Mouse (Mus musculus): ENCODE data around the gene Polr3h. TPM values are rescaled to one million over a fixed set of nuclear protein-coding genes. Genes with fewer than 3 reads are reported as not detected.

Polr3h gene
- total and polyA plus RNA-seq, 2 experiments from 2014 or later = 49.5 to 77.0 TPM

GRCm38 (mm10) chr15:81954151-81954583 lies 28.1 kb upstream of the Polr3h start:
- H3K9ac ChIP-seq (replicated peaks; ENCODE audit: low read length, poor library complexity, severe bottlenecking) = no peak overlapping the region
- ATAC-seq (ENCODE audit: low FRiP score) (no peak), DNase-seq (ENCODE audit: low spot score) (no peak)
- H3K9me3 ChIP-seq (ENCODE audit: low read length) = no peaks in the 10 kb centered on the region
- H3K36me3 ChIP-seq (ENCODE audit: insufficient read depth, low read length) = peaks cover 52% of the 10 kb centered on the region
- H3K27ac ChIP-seq (ENCODE audit: low read depth, low read length) = no peak overlapping the region
- no peak overlapping the region for H3K4me3 ChIP-seq (ENCODE audit: low read depth, low read length)
- TF ChIP-seq CTCF (IDR thresholded peaks at IDR 0.05) = no peak
- no peak overlapping the region for H3K4me2 ChIP-seq (ENCODE audit: low read depth, low read length, poor library complexity, severe bottlenecking)
- WGBS = 97% methylated on average over 9 of the region's 9 CpGs
- no peaks in the 10 kb centered on the region for H3K4me1 ChIP-seq (ENCODE audit: insufficient read depth, low read length)
- no peaks in the 10 kb centered on the region for H3K27me3 ChIP-seq (ENCODE audit: insufficient read depth, low read length)

DNA sequence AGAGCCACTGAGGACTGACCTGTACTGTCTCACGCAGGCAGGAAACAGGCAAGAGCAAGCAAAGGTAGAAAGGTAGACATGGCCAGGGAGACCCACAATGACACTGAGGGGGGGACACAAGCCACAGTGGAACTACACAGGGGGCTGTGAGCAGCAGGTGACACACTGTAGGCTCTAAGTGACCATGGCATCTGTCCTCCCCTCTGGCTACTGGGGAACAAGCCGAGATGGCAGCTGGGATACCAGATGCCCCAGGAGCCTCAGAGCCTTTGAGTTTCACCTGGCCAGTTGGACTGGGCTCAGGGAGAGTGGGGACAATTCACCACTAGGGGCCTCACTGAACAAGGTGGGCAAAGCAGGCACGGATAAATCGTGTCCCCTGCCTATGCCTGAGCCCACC lies 26.3 kb upstream of the Polr3h start:
- WGBS = 60% methylated on average over 4 of the region's 4 CpGs
- no peaks in the 10 kb centered on the region for H3K4me1 ChIP-seq (ENCODE audit: insufficient read depth, low read length)
- no peaks in the 10 kb centered on the region for H3K27me3 ChIP-seq (ENCODE audit: insufficient read depth, low read length)
- no peak for ATAC-seq (ENCODE audit: low FRiP score)
- peaks cover 66% of the 10 kb centered on the region for H3K36me3 ChIP-seq (ENCODE audit: insufficient read depth, low read length)
- peak; percentile 27 for TF ChIP-seq CTCF (IDR thresholded peaks at IDR 0.05)
- H3K9me3 ChIP-seq (ENCODE audit: low read length) = no peaks in the 10 kb centered on the region
- no peak overlapping the region for H3K9ac ChIP-seq (replicated peaks; ENCODE audit: low read length, poor library complexity, severe bottlenecking)
- no peak overlapping the region for H3K4me3 ChIP-seq (ENCODE audit: low read depth, low read length)
- H3K27ac ChIP-seq (ENCODE audit: low read depth, low read length) = no peak overlapping the region
- DNase-seq (ENCODE audit: low spot score) = no peak
- no peak overlapping the region for H3K4me2 ChIP-seq (ENCODE audit: low read depth, low read length, poor library complexity, severe bottlenecking)

DNA sequence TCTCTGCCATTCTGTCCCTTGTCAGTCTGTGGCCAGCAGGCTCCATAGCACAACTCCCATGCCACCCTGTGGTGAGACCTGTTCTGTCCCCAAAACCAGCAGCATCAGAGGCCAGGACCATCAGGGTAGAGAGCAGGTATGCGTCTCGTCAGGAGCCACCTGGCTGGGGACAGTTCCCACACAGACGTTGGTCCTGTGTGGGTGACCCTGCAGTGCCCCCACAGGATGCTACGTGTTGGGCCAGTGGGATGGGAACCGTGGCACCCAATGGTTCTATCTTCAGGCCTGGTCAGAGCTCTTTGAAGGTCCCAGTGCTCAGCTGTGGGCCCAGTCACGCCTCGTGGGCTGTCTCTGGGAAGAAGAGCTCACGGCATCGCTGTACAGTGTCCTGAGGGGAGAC lies 25.1 kb upstream of the Polr3h start:
- H3K9me3 ChIP-seq (ENCODE audit: low read length) = no peaks in the 10 kb centered on the region
- H3K4me2 ChIP-seq (ENCODE audit: low read depth, low read length, poor library complexity, severe bottlenecking) = no peak overlapping the region
- peaks cover 74% of the 10 kb centered on the region for H3K36me3 ChIP-seq (ENCODE audit: insufficient read depth, low read length)
- no peak for DNase-seq (ENCODE audit: low spot score)
- H3K27me3 ChIP-seq (ENCODE audit: insufficient read depth, low read length) = no peaks in the 10 kb centered on the region
- no peak overlapping the region for H3K9ac ChIP-seq (replicated peaks; ENCODE audit: low read length, poor library complexity, severe bottlenecking)
- WGBS = 92% methylated on average over 8 of the region's 9 CpGs
- H3K27ac ChIP-seq (ENCODE audit: low read depth, low read length) = no peak overlapping the region
- no peak overlapping the region for H3K4me3 ChIP-seq (ENCODE audit: low read depth, low read length)
- H3K4me1 ChIP-seq (ENCODE audit: insufficient read depth, low read length) = no peaks in the 10 kb centered on the region
- 0 out of 2 replicates have a peak, but pooled peaks have one; percentile 11 for TF ChIP-seq CTCF (IDR thresholded peaks at IDR 0.05)
- ATAC-seq (ENCODE audit: low FRiP score) = 0 out of 2 replicates have a peak, but pooled peaks have one; percentile 26

- H3K4me1 ChIP-seq (ENCODE audit: insufficient read depth, low read length) = no peaks in the 10 kb centered on the region
- no peak overlapping the region for H3K4me3 ChIP-seq (ENCODE audit: low read depth, low read length)
- H3K27me3 ChIP-seq (ENCODE audit: insufficient read depth, low read length) = no peaks in the 10 kb centered on the region
- H3K4me2 ChIP-seq (ENCODE audit: low read depth, low read length, poor library complexity, severe bottlenecking) = no peak overlapping the region
- ATAC-seq (ENCODE audit: low FRiP score) = no peak
- peaks cover 74% of the 10 kb centered on the region for H3K36me3 ChIP-seq (ENCODE audit: insufficient read depth, low read length)
- no peak overlapping the region for H3K9ac ChIP-seq (replicated peaks; ENCODE audit: low read length, poor library complexity, severe bottlenecking)
- no peaks in the 10 kb centered on the region for H3K9me3 ChIP-seq (ENCODE audit: low read length)
- no peak for TF ChIP-seq CTCF (IDR thresholded peaks at IDR 0.05)
- no peak for DNase-seq (ENCODE audit: low spot score)
- 89% methylated on average over 5 of the region's 5 CpGs for WGBS
- no peak overlapping the region for H3K27ac ChIP-seq (ENCODE audit: low read depth, low read length)
Observed at GRCm38 (mm10) chr15:81950716-81951115, 24.7 kb upstream of the Polr3h start.

- 67% methylated on average over 11 of the region's 11 CpGs for WGBS
- Histone ChIP-seq H3K4me2 (ENCODE audit: low read depth, low read length, poor library complexity, severe bottlenecking) (no peak overlapping the region), H3K9ac (replicated peaks; ENCODE audit: low read length, poor library complexity, severe bottlenecking) (no peak overlapping the region), H3K4me3 (ENCODE audit: low read depth, low read length) (no peak overlapping the region), H3K27ac (ENCODE audit: low read depth, low read length) (no peak overlapping the region), H3K4me1 (ENCODE audit: insufficient read depth, low read length) (no peaks in the 10 kb centered on the region), H3K36me3 (ENCODE audit: insufficient read depth, low read length) (peaks cover 64% of the 10 kb centered on the region), H3K9me3 (ENCODE audit: low read length) (no peaks in the 10 kb centered on the region), H3K27me3 (ENCODE audit: insufficient read depth, low read length) (no peaks in the 10 kb centered on the region)
- DNase-seq (ENCODE audit: low spot score) (no peak), ATAC-seq (ENCODE audit: low FRiP score) (no peak)
- TF ChIP-seq CTCF (IDR thresholded peaks at IDR 0.05) = no peak
Observed at GRCm38 (mm10) chr15:81949476-81950131, 23.6 kb upstream of the Polr3h start.

DNA sequence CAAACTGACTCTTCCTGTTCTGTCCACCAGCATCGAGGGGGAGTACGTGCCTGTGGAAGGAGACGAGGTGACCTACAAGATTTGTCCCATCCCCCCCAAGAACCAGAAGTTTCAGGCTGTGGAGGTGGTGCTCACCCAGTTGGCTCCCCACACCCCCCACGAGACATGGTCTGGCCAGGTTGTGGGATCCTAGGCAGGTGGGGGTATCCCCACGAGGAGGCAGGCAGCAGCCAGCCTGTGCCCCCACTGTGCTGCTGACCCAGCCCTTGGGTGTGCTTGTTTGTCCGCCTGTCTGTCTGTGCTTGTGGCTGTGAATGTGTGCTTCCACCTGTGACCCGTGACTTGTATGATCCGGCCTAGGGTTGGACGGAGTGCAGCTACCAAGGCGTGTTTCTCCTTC lies 23.0 kb upstream of the Polr3h start:
- Histone ChIP-seq H3K27me3 (ENCODE audit: insufficient read depth, low read length) (no peaks in the 10 kb centered on the region), H3K36me3 (ENCODE audit: insufficient read depth, low read length) (peaks cover 58% of the 10 kb centered on the region), H3K9me3 (ENCODE audit: low read length) (no peaks in the 10 kb centered on the region), H3K4me1 (ENCODE audit: insufficient read depth, low read length) (no peaks in the 10 kb centered on the region), H3K9ac (replicated peaks; ENCODE audit: low read length, poor library complexity, severe bottlenecking) (no peak overlapping the region), H3K27ac (ENCODE audit: low read depth, low read length) (no peak overlapping the region), H3K4me2 (ENCODE audit: low read depth, low read length, poor library complexity, severe bottlenecking) (no peak overlapping the region), H3K4me3 (ENCODE audit: low read depth, low read length) (no peak overlapping the region)
- no peak for DNase-seq (ENCODE audit: low spot score)
- 91% methylated on average over 10 of the region's 10 CpGs for WGBS
- ATAC-seq (ENCODE audit: low FRiP score) = no peak
- TF ChIP-seq CTCF (IDR thresholded peaks at IDR 0.05) = no peak
